Mouse (Mus musculus) midbrain, embryonic 10.5 days (tissue): Measurements from ENCODE around the gene Rcbtb2. TPM values are rescaled to one million over a fixed set of nuclear protein-coding genes. Genes with fewer than 3 reads are reported as not detected.
A peak's percentile ranks its signal among the peaks of the same experiment; 100 is the strongest.

Experiments
- DNase-seq: peaks from one replicate; pipeline ENCODE4 v3.0.0-alpha.2; 2017; ENCODE audit warnings: low spot score
- H3K27ac ChIP-seq: fragments of 300-500 bp; sonication (generic); replicated peaks from 2 replicates; pipeline ENCODE4 v1.5.1; 2016; ENCODE audit warnings: mild to moderate bottlenecking
- H3K27me3 ChIP-seq: fragments of 300-500 bp; sonication (generic); 2 replicates; pipeline ENCODE4 v1.6.1; 2016; ENCODE audit warnings: low read depth, mild to moderate bottlenecking; ENCODE audit not compliant: poor library complexity, severe bottlenecking
- H3K36me3 ChIP-seq: fragments of 300-500 bp; sonication (generic); 2 replicates; pipeline ENCODE4 v1.6.1; 2016; ENCODE audit warnings: mild to moderate bottlenecking, moderate library complexity
- H3K4me1 ChIP-seq: fragments of 300-500 bp; sonication (generic); 2 replicates; pipeline ENCODE4 v1.6.1; 2016
- H3K4me3 ChIP-seq: fragments of 300-500 bp; sonication (generic); 2 replicates; pipeline ENCODE4 v1.5.1; 2016; ENCODE audit warnings: mild to moderate bottlenecking, moderate library complexity
- H3K9me3 ChIP-seq: fragments of 300-500 bp; sonication (generic); replicated peaks from 2 replicates; pipeline ENCODE4 v1.6.1; 2016; ENCODE audit warnings: mild to moderate bottlenecking
- WGBS: fragments of 180-500 bp; shearing (Covaris S2); methylation state at CpG from one replicate; pipeline ENCODE4 v1.1.7; 2016; 5-methylcytosine and 5-hydroxymethylcytosine counted together
- polyA plus RNA-seq: library from polyadenylated mRNA; unstranded; fragments of >200 nt; fragmentation: Nextera tagmentation; extraction: Ambion mirVana; gene quantifications from 2 replicates; pipeline ENCODE4 v1.2.1, GENCODE M21; 2016

The Rcbtb2 gene
- polyA plus RNA-seq, 1 experiment from 2014 or later: 168 TPM

DNA sequence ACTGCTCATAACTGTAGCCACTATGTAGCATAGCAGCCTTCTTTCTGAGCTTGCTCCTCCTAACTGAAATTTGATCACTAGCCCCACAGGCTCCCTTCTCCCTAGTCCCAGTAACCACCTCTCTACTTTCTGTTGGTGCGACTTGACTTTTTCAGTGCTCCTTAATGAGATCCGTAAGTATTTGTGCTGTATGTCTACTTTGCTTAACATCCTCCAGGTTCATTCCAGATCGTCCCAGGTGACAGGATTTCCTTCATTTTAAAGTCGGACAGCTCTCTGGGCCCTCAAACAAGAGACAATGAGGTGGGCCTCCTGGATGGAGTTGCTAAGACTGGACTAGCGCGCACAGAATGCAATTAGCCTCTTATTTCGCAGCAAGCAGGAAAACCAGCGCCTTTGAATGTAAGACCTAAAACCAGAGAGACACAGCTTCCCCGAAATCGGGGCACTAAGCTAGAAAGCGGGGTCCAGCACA is 19.6 kb downstream of the Rcbtb2 start:
- no peak for DNase-seq
- Histone ChIP-seq H3K27me3 (no peaks in the 10 kb centered on the region), H3K4me1 (peaks cover 35% of the 10 kb centered on the region), H3K27ac (peak overlapping the region; percentile 98), H3K4me3 (peak overlapping the region; percentile 70), H3K9me3 (no peaks in the 10 kb centered on the region), H3K36me3 (peaks cover 24% of the 10 kb centered on the region)
- WGBS: under 1% methylated on average over 11 of the region's 11 CpGs

DNA sequence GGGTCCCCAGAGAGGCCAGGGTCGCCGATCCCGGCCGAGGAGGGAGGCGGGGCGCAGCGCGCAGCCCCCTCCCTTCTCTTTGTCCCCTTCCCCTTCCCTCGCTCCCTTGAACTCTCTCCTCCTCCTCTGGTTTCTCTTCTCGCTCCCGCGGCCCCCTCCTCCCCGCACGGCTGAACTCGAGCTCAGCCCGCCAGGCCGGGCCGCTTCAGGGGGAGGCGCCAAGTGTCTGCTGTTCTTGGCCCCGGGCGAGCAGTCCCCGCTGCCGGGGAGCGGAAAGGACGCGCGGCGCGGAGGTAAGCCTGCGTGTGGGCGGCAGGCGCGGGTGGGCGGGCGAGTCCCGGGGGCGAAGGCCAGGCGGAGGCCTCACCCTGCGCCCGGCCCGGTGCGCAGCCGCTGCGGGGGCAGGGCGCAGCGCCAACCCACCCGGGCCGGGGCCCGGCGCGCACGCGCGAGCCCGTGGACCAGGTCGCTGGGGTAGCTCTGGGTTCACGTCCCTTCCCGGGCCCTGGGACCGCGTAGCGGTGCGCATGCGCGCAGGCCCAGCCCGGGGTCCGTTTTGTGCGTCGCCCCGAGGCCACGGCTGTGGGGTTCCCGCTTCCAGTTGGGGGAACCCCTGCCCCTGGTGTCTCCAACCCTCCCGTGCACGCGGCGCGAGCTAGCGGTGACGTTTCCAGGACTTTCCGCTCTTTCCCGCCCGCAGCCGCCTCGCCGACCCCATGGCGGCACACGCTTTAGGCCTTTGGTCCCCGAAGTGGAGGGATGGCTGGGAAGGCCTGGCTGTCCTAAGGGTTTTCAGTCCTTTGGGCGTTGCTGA is 20.3 kb downstream of the Rcbtb2 start:
- Histone ChIP-seq H3K4me1 (peaks cover 32% of the 10 kb centered on the region), H3K36me3 (peaks cover 29% of the 10 kb centered on the region), H3K4me3 (peak overlapping the region; percentile 70), H3K27me3 (no peaks in the 10 kb centered on the region), H3K27ac (peak overlapping the region; percentile 98), H3K9me3 (no peaks in the 10 kb centered on the region)
- WGBS: under 1% methylated on average over 88 of the region's 88 CpGs
- DNase-seq: peak; percentile 89

DNA sequence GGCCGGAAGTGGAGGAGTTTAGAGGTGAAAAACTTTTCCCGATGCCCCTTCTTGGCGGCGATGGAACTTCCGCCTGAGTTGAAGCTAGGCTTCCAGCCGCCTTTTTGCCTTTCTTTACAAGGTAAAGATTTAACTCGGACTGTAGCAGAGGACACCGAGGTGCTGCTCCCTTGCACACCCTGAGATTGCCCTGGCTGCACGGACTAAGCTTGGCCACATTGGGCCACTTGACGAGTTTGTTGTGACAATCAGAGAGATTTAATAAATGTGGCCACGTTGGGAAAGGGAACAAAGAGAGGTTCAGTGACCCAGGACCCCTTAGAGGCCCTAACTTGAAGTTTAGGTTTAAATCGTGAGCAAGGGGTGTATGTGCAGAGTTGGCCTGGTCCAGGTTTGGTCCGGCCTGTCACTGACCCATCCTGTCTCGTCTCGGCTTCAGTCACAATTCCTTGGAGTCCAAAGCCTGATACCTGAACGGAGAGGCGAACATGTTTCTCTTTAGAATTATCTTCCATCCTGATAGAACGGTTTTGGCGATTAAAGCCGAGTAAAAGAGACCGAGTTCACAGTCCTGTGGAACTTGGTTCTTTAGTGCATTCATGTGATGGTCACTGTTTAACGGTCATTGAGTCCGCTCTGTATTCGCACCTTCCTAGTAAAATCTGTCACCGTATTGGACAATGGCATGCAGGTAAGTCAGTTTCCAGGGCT is 21.0 kb downstream of the Rcbtb2 start:
- H3K36me3 ChIP-seq: peaks cover 35% of the 10 kb centered on the region
- WGBS: 43% methylated on average over 25 of the region's 25 CpGs
- peak overlapping the region; percentile 98 for H3K27ac ChIP-seq
- H3K27me3 ChIP-seq: no peaks in the 10 kb centered on the region
- H3K9me3 ChIP-seq: no peaks in the 10 kb centered on the region
- H3K4me1 ChIP-seq: peaks cover 32% of the 10 kb centered on the region
- DNase-seq: no peak
- H3K4me3 ChIP-seq: peak overlapping the region; percentile 70

DNA sequence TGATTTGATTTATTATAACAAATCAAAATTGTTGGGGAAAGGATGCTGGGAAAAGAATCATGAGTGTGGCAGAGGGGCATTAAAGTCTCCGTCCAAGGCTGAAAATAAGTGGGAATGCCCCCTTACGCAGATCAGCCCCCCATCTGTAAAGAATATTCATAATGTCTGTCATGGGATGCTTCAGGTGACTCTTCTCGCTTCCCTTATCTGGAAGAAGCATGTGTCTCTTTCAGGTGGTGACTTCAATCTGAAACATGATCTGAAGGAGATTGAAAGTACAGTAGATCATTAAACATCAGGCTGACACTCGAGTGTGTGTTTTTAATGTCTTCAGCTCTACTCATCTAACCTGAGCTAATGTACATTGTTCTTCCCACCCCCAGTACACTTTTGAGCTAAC is 22.7 kb downstream of the Rcbtb2 start:
- no peaks in the 10 kb centered on the region for H3K27me3 ChIP-seq
- H3K27ac ChIP-seq: no peak overlapping the region
- DNase-seq: no peak
- no peaks in the 10 kb centered on the region for H3K9me3 ChIP-seq
- 96% methylated on average over 4 of the region's 4 CpGs for WGBS
- peaks cover 37% of the 10 kb centered on the region for H3K36me3 ChIP-seq
- no peak overlapping the region for H3K4me3 ChIP-seq
- peaks cover 32% of the 10 kb centered on the region for H3K4me1 ChIP-seq

DNA sequence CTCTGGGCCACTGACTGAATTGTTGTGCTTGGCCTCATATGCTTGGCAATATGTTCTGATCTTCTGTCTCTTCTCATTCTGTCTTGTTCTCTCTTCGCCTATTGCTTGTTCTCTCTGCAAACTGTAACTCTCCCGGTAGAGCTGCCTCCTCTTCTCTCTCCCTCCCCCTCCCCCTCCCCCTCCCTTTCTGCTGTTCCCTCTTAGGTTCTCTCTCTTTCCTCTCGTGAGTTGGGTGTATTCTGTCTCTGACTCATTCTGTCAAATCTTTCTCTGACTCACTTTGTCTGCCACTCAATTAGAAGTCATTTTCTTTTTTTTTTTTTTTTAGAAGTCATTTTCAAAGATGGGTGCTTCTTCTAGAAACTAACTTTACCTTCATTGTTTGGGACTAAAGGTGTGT is 23.9 kb downstream of the Rcbtb2 start:
- Histone ChIP-seq H3K4me3 (no peak overlapping the region), H3K27me3 (no peaks in the 10 kb centered on the region), H3K27ac (no peak overlapping the region), H3K36me3 (peaks cover 41% of the 10 kb centered on the region), H3K9me3 (no peaks in the 10 kb centered on the region), H3K4me1 (peaks cover 28% of the 10 kb centered on the region)
- DNase-seq: no peak
- 56% methylated on average over 3 of the region's 3 CpGs for WGBS

DNA sequence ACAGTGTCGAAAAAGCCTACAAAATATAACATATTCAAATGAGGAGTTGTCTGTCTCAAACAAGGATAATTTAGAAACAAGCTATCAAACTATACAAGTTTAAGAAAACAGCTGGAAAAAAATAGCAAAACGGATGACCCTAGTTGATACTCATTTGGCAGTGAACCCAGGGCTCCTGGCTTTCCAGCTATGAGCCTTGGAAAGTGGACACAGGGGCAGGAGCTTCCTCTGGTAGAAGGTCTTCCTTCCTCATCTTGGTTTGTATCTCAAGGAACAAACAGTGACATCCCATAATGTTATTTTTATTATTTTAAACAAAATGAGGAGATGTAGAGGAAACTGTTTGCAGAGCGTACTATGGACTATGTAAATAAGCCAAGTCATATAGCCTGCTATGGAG is 25.3 kb downstream of the Rcbtb2 start:
- no peak overlapping the region for H3K27ac ChIP-seq

DNA sequence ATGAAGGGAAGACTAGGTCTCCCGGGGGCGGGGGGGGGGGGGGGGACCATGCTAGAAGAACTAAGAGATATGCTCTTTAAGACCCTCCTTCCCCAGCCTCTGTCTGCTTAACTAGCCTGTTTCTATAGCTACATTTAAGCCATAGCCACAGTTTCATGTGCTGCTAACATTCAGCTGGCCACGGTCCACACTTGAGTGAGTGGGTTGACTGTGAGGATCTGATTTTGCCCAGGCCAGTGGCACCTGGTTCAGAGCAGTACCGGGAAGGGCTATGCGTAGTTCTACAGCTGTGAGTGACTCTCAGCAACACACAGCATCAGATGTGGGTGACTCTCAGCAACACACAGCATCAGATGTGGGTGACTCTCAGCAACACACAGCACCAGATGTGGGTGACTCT is 38.5 kb downstream of the Rcbtb2 start:
- no peak overlapping the region for H3K4me3 ChIP-seq
- H3K4me1 ChIP-seq: no peaks in the 10 kb centered on the region
- peaks cover 100% of the 10 kb centered on the region for H3K36me3 ChIP-seq
- no peaks in the 10 kb centered on the region for H3K27me3 ChIP-seq
- no peak overlapping the region for H3K27ac ChIP-seq
- WGBS: 92% methylated on average over 5 of the region's 5 CpGs
- no peak for DNase-seq
- H3K9me3 ChIP-seq: no peaks in the 10 kb centered on the region

More for the DNA sequence above, 25.3 kb downstream of the Rcbtb2 start:
- Histone ChIP-seq H3K4me3 (no peak overlapping the region), H3K27me3 (no peaks in the 10 kb centered on the region), H3K9me3 (no peaks in the 10 kb centered on the region), H3K4me1 (peaks cover 16% of the 10 kb centered on the region), H3K36me3 (peaks cover 54% of the 10 kb centered on the region)
- no peak for DNase-seq
- 89% methylated on average over 3 of the region's 3 CpGs for WGBS

DNA sequence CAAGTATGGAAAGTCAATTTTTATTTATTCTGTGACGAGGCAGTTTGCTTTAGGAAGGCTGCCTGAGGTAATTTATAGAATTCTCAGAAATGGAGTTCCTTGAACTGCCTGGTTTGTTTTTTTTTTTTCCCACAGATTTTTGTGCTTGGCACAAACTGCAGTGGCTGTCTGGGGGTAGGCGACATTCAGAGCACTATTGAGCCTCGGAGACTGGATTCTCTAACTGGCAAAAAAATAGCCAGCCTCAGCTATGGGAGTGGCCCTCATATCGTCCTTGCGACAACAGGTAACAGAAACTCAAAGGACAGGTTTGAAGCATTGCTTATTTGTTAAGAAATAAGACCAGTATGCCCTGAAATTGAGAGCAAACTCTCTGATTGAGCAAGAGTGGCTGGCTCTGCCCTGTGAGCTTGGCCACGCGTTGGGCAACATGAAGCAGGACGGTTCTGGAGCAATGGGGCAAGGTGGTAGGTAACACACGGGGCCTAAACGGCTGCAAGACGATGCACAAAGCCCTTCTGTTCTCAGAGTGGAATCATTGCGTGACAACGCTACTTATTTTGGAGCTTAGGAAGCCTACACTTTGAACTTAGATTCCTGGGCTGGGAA is 39.5 kb downstream of the Rcbtb2 start:
- no peaks in the 10 kb centered on the region for H3K4me1 ChIP-seq
- H3K36me3 ChIP-seq: peaks cover 100% of the 10 kb centered on the region
- no peaks in the 10 kb centered on the region for H3K27me3 ChIP-seq
- no peak for DNase-seq
- H3K4me3 ChIP-seq: no peak overlapping the region
- 94% methylated on average over 13 of the region's 13 CpGs for WGBS
- H3K27ac ChIP-seq: no peak overlapping the region
- no peaks in the 10 kb centered on the region for H3K9me3 ChIP-seq

DNA sequence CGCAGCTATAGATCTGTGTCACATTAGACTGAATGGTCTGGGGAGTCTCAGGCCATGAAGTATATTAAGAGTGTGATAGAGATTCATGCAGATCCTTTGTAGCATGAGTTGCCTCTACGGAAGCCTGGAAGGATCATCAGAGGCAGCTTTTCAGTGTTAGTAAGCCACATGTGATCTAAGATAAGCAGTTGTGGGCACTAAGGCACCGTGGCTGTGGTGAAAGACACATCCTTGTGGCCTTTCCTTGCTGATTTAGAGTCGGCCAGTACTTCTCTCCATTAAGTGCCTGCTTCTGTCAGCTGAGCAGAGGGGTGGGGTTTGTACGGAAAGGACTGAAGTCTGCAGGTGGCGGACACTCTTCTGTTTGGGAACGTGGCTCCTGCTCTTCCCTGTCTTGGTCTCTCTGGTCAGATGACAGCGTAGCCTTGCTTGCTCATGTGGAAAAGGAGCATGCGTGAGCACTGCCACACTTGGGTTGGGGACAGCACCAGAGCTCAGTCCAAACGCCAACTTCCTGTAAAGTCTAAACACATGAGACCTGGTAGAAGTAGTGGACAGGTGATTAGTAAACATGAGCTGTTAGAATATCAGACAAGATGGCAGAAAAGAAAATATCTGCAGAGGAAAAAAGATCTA is 40.6 kb downstream of the Rcbtb2 start:
- peaks cover 100% of the 10 kb centered on the region for H3K36me3 ChIP-seq
- 96% methylated on average over 10 of the region's 10 CpGs for WGBS
- H3K27ac ChIP-seq: no peak overlapping the region

DNA sequence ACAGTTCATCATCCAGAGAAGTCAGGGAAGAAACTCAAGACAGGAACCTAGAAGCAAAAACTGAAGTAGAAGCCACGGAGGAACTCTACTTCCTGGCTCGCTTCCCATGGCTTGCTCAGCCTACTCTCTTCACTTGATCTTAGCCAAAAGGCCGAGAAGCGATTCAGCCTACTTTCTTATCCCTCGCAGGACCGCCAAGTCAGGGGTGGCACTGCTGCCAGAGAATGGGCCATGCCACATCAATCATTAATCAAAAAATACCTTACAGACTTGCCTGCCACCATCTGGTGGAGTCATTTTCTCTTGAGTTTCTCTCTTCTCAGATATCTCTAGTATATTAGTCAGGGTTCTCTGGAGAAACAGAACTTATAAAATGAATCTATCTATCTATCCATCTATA is 42.3 kb downstream of the Rcbtb2 start:
- no peak for DNase-seq
- no peaks in the 10 kb centered on the region for H3K4me1 ChIP-seq
- no peaks in the 10 kb centered on the region for H3K9me3 ChIP-seq
- 94% methylated on average over 6 of the region's 6 CpGs for WGBS
- no peak overlapping the region for H3K27ac ChIP-seq
- H3K27me3 ChIP-seq: 0 out of 2 replicates have a peak, but pooled peaks cover 2% of the 10 kb centered on the region
- no peak overlapping the region for H3K4me3 ChIP-seq
- H3K36me3 ChIP-seq: peaks cover 98% of the 10 kb centered on the region

More for the DNA sequence above, 40.6 kb downstream of the Rcbtb2 start:
- DNase-seq: no peak
- Histone ChIP-seq H3K9me3 (no peaks in the 10 kb centered on the region), H3K4me1 (no peaks in the 10 kb centered on the region), H3K4me3 (no peak overlapping the region), H3K27me3 (no peaks in the 10 kb centered on the region)

DNA sequence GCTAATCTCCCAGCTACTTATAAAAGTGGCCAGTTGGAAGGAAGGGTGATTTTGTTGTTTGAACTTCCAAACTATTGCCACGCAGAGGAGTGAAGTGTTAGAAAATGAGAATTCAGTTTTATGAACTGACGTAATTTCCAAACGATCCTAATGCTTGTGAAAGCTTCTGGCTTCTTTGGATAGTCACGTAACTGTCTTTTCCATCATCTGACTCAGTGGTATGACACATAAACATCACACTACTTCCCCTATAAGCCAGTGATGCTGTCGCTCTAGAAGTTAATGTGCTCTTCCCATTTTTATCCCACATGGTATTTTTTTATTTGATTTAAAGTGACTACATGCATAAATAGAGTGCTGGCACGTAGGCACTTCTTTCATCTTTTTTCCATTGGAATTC is 45.8 kb downstream of the Rcbtb2 start:
- Histone ChIP-seq H3K4me1 (peaks cover 15% of the 10 kb centered on the region), H3K9me3 (no peaks in the 10 kb centered on the region), H3K27ac (no peak overlapping the region), H3K4me3 (no peak overlapping the region), H3K27me3 (peaks cover 8% of the 10 kb centered on the region; the same call in 1 of the 2 replicates), H3K36me3 (peaks cover 98% of the 10 kb centered on the region)
- 95% methylated on average over 6 of the region's 6 CpGs for WGBS
- no peak for DNase-seq
